Mouse (Mus musculus) kidney, postnatal 36 days (tissue): ENCODE measurements around the gene Zfp292.
"Not testable (repeated sequence)": the region's sequence is repeated elsewhere in the genome, so short reads cannot be mapped to it uniquely, and the experiment has no call there.

ENCODE experiments used
- DNase-seq, 2 experiments: peaks; one replicate each; pipeline ENCODE4 v3.0.0; 2021 to 2022; ENCODE audit warnings: mixed read lengths in 2 of 2

Gene Zfp292

DNA sequence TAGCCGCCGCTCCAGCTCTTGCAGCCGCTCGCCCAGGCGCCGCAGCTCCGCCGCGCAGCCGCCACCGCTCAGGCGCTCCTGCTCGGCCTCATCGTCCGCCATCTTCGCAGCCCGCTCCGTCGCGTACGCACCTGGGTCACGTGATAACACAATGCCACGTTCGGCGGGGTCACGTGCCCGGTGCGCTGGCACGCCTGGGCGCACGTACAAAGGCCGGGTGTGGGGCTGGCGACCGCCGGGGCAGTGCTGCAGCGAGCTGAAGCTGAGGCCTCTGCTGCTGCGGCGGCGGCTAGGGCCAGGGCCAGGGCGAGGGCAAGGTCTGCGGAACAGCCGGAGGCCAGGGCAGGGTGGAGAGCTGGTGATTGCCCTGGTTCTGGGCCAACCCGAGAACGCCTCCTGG lies at the start of gene Zfp292:
Gene Zfp292 (minus strand): TSS at position 143 of the 400 bp plus-strand sequence.
- peak; percentile 96 to 97 for DNase-seq

DNA sequence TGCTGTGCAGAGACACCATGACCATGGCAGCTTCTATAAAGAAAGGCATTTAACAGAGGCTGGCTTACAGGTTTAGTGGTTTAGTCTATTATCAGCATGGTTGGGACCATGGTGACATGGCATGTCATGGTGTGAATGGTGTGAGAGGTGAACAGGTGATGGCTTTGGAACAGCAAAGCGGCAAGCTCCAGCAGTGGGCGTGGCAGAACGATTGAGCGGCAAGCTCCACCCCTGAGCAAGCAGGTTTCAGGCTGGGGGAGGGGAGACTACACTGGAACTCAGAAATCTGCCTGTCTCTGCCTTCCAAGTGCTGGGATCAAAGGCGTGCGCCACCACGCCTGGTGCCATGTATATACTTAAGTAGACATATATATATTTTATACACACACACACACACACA lies 45.6 kb upstream of the Zfp292 start:
- not testable (repeated sequence) for DNase-seq

DNA sequence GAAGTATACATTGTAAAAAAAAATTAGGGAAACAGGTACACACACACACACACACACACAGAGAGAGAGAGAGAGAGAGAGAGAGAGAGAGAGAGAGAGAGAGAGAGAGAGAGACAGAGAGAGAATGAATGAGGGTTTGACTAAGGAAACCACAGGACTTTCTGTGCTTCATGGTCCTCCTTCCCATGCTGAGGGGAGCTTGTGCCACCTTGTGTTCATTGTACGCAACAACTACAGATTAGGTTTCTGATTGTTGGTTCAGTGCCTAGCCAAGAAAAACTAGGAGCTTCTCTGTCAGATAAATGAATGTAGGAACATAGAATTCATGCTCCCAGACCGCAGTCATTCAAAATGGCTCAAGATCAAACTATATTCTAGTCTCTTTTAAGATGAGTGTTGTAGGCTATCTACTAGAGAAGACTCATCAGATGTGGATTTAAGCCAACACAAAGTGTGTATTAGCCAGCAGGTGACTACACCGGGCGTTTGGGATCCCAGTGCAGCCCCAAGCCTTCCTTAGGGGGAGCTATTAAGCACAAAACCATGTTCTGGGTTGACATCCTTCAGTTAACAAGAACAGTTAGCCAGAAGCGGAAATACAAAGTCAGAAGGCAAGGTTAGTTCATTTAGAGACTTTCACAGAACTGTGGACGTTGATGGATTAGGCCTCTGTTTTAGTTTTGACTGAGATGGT lies 39.6 kb upstream of the Zfp292 start:
- peak; percentile 52 to 62 for DNase-seq

DNA sequence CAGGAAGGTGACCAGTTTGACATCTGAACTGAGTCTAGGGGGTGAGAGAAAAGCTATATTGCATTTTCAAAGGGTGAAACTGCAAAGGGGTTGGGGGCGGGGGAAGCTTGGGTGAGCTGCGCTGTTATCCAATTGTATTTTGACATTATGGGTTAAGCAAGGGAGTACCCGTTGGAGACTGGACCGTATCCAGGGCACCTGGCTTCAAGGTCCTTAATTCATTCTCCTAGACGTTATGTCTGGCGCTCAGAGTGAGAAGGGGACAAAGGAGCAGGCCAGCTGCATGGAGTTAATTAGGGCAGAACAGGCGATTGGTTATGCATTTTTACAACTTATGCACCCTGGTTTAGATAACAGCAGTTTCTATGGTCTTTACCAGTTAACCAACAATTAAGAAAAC lies 34.6 kb upstream of the Zfp292 start:
- no peak for DNase-seq

DNA sequence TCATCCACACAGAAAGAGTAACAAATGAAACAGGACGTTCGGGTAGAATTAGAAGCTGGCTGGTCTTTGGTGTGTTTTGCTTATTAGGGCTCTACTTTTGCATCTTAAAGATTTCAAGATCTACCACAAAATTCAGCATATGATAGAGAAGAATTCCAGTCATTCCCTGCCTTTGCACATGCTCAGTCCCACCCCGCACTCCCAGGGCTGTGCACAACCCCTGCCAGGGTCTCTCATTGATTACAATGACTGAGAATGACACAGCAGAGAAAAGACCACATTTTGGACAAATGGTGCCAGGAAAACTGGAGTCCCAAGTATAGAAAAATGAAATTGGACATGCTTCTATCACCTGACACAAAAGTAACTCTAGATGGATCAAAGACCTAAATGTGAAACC lies 29.4 kb upstream of the Zfp292 start:
- no peak for DNase-seq

DNA sequence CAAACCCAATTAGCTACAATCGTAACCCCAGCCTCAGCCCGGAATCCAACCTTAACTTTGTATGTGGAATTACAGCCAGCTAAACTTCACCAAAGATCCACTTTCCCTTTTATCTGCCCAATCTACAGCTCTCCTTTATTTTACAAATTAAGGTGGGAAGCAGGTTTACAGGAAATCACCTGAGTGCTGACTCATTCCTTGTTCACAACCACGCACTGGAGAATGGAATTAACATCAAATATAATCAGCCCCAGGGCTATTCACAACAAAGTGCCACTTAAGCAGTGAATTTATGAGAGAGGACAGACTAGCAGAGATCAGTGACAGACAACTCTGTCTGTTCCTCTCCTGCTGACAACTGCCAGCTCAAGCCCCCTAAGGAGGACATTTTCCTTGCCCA lies 28.6 kb upstream of the Zfp292 start:
- no peak for DNase-seq

DNA sequence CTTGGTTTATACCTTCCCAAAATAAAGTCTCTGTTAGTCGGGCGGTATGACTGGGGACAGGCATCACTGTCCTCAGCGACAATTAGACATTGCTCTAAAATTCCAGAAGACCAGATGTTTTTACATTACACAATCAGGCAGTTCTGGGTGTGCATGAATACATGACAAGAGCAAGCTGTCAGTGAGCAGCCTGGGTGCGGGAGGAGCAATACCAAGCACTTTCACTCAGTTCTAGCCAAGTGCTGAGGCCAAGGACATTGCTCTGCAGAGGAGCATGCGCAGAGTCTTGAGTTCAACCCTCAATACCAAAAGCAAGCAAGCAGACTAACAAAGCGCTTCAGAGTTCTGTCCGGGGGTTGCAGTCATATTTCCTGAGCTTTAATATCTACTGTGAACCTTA lies 25.4 kb upstream of the Zfp292 start:
- peak; percentile 6 to 16 for DNase-seq

DNA sequence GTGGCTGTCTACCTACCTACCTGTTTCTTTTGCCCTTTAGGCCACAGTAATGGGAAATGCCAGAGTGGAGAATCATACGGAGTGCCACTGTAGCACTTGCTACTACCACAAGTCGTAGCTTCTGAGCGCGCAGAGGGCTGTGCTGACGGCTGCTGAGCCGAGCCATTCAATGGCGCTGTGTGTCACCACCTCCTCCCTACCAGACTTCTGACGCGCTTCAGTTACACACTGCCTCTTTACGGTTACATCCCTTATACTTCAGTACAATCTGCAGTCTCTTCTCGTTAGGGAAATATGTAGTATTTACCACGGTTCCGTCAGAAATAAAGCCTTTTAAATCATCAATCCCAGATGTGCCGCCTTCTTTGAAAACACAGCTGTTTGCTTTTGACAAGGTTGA lies 24.3 kb upstream of the Zfp292 start:
- DNase-seq: no peak

DNA sequence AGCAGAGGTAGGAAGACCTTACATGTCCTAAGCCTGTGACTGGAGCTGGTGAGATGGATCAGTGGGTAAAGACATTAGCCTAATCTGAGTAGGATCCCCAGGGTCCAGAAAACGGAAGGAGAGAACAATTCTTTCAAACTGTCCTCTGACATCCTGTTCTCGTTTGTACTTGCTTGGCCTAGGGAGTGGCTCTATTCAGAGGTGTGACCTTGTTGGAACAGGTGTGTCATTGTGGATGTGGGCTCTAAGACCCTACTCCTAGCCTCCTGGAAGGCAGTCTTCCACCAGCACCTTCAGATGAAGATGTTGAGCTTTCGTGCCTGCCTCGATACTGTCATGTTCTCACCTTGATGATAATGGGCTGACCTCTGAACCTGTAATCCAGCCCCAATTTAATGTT lies 23.4 kb upstream of the Zfp292 start:
- DNase-seq: no peak

DNA sequence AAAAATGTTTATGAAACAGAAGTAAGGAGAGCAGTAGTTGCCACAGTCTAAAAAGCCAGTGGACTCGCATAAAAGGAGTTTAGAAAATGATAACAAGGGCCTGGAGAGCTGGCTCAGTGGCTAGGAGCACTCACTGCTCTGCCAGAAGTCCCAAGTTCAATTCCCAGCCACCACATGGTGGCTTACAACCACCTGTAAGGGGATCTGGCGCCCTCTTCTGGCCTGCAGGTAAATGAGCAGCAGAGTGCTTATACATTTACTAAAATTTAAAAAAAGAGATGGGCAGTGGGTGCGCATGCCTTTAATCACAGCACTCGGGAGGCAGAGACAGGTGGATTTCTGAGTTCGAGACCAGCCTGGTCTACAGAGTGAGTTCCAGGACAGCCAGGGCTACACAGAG lies 22.6 kb upstream of the Zfp292 start:
- peak in 1 of 2 experiments; percentile 66 for DNase-seq

DNA sequence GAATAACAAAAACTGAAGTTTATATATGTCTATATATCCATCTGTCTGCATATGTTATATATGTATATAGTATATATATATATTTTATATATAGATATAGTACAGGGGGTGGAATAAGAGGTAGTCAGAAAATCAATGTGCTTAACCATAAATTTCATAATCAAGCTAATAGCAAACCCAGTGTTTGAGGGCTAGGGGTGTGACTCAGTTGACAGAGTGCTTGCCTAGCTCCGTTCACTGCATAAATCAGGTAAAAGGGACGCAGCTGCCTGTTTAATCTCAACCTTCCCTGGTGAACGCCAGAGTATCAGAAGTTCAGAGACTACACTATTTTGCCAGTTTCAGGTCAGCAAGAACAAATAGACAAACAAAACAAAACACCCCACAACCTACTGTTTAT lies 18.8 kb upstream of the Zfp292 start:
- DNase-seq: not testable (repeated sequence)

DNA sequence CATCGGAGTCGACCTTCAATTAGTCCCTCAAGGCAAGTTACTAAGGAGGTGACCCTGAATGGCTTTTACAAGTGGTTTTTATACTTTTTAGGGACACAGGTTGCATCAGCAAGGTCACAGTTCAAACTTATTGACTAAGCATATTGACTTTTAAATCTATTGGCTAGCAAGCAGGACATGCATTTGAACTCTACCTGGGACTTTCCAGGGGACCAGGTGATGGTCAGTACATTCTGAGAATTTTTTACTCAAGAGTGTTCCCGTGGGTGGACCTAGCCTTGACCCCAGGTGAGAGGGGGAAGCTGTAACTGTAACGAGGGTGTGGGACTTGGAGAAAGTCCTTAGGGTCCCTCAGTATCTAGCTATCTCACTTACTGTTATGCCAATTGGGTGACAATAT lies 18.4 kb upstream of the Zfp292 start:
- no peak for DNase-seq

DNA sequence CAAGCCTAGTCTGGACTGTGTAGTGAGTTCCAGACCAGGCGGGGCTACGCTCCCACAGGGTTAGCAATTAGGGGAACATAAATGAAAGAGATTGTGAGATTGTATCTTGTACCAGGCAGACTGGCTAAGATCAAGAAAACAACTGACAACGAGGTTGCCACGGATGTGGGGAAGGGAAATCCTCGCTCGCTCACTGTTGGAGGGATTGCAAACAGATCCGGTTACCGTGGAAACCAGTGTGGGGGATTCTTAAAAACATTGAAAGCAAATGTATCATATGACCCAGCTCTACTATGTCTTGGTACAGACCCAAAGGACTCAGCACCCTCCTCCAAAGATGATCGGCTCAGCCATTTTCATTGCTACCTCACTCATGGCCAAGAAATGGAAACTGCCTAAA lies 17.4 kb upstream of the Zfp292 start:
- no peak for DNase-seq

DNA sequence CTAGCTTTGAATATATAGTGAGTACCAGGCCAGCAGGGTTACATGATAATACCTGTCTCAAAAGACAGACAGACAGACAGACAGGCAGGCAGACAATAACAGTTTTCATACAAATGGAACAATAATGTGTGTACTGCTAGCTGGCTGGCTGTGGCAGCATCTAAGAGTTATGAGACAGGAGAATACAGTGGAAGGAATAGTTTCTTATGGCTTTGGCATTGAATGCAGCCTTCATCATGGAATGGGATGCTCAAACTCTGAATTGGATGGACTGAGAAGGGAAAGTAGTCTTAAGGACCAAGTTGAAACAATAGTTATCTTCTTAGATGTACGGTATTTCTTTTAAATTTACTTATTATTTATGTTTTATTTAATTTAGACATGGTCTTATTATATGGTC lies 16.6 kb upstream of the Zfp292 start:
- DNase-seq: no peak

DNA sequence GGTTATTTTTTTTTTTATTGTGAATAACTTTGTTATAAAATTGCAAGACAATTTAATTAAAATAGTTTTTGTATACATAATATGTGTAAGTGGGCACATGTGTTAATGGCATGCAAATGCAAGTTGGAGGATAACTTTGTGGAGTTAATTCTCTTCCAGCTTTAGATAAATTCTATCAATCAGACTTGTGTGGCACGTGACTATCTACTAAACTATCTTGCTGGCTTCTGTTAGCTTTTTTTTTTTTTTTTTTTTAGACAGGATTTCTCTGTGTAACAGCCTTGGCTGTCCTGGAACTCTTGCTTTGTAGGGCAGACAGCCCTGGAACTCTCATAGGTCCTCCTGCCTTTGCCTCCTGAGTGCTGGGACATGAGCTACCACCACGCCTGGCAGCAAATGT lies 15.7 kb upstream of the Zfp292 start:
- no peak for DNase-seq

DNA sequence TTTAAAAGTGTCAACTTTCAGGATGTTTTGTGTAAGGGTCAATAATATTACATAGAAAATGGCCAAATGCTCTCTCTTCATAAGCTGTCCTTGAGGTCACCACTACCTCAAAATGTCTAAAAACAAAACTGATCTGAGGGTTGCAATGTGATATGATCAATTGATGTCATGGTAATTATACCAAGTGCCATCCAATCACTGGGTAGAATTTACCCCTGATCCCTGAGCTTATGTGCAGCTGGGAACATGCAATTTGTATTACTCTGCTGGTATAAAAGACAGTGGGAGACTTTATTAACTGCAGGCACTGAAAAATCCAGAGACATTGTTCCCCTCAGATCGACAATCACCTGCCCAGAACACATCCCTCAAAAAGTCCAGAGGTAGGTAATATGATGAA lies 10.7 kb upstream of the Zfp292 start, which contains the start of gene Cga:
Gene Cga (plus strand): TSS at position 301 of the 400 bp plus-strand sequence.
- no peak for DNase-seq

DNA sequence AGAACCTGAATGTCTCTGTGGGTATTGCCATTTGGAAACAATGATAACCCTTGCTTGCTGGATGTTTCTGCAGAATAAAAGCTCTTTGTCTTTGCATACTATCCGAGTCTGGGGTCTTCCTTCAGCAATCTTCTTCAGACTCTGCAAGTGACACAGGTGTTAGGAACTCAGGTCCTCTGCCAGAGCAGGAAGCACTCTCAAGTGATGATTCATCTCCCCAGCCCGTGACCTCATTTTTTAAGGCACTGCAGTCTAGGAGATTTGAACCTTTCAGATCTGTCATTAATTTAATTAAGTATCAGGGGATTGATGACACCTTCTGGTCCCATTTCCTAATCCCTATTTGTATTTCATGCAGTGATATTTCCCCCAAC lies 7.0 kb upstream of the Zfp292 start:
- DNase-seq: no peak

DNA sequence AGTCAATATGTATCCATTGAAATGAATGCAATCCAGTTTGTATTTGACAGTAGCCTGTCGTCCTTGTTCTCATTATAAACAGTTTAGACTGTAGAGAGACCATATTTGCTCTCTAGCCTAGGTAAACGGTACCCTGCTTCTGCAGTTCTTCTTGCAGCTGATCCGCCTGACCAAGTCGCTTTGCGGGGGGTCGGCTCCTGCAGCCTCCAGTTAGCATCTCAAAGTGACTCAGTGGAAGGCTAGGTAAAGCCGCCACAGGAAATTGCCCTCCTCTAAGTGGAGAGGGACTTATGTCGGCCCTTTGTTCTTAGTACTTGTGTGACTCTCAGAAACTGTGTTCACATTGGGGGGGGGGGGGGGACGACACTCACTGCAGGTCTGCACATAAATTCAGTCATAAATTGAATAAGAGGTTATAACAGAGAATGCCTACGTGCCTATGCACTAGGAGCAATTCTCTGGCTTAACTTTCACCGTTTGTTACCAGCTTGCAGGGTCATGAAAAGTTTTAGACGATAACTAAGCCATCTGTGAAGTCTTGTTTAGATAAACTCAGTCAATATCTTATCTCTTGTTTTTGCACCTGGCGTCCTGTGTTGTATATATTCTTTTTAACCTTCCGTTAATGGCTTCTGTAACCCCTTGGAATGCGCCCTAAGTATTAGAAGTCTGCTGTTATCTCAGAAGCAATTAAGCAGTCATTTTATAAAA lies 6.5 kb upstream of the Zfp292 start:
- no peak for DNase-seq

DNA sequence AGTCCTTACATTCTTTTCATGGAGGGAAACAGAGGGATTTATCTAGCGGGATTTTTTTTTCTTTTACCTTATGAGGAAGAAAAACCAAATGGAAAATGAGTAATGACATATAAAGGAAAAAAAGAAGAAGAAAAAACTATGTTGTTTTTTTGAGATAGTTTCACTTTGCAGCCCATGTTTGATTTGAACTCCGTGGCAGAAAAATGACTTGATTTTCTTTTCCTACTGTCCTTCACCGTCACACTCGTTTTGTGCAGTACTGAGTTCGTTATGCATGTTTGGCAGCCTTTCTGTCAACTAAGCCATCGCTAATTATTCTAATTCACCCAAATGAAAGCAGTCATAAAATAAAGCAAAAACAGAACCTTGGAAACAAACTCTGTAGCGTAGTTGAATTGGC lies 4.5 kb upstream of the Zfp292 start:
- no peak for DNase-seq

DNA sequence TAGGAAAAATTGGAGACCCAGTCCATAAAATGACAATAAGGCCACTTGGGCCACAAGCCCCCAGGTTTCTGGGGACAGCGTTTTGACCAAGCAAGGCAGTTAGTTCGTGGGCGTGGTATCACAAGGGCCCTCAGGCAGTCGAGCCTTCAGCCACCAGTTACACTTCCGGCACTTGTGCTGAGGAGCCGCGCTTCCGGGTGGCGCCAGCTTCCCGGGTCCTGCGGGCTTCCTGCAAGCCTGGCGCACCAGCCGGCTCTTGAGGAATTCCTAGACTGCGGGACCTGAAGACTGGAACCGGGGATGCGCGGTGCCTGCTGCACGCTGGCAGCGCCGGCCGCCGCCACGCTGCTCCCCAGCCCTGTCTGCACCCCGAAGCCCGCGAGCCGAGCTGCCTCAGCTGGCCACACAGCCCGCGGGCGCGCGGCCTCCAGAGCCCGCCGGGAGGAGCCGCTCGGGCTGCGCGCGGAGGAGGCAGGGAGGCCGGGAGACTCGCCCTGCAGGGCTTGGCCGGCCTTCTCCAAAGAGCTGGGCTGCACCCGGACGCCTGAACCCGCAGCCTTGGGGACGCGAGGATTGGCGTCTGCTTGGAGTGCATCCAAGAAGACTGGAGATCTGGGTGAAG lies 3.8 kb upstream of the Zfp292 start:
- peak; percentile 81 to 84 for DNase-seq

DNA sequence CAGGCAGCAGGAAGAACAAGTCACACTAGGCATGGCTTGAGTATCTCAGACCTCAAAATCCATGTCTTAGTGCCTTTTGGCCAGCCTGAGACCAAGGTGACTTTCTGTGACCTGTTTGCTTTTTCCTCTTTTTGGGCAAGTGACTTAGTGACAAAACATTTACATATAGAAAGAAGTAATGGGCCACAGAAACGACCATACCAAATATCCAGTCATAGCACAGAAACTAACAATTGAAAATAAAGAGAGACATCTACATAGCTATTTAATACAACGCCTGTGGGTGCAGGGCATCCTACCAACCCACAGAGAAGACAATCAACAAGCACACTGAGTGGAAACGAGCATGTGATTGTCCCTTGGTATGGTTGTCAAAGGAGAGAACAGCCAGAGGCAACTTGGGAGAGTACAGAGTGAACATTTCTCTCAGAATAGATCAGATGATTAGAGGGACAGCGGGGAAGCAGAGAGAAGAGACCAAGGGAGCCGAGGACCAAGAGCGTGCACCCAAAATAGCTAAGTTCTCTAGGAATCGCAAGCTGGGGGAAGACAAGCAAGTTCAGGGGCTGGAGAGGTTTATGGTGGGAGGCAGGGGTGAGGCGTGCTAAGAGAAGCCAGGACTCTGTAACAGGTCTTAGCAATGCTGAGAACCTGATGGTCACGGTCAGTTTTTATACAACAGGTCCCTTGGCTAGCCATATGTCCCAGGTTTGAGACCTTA lies 3.0 kb upstream of the Zfp292 start:
- no peak for DNase-seq

DNA sequence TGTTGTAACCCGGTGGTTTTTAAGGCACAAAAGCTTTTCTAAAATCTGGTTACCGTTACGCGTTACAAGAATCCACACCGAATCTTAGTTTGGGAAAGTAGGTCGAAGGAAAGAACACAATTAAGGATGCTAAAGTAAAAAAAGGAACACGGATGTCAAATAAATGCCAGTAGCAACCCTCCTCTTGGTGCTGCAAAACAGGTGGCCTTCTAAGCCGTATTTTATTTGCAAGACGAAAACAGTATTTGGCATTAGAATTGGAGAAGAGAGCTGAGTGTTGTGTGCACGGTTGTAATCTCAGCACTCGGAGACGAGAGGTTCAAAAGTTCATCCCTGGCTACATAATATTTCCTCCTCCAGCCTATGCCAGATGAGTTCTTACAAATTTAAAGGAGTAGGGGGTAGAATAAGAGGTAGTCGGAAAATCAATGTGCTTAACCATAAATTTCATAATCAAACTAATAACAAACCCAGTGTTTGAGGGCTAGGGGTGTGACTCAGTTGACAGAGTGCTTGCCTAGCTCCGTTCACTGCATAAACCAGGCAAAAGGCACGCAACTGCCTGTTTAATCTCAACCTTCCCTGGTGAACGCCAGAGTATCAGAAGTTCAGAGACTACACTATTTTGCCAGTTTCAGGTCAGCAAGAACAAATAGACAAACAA lies 738 bp upstream of the Zfp292 start:
- DNase-seq: no peak

DNA sequence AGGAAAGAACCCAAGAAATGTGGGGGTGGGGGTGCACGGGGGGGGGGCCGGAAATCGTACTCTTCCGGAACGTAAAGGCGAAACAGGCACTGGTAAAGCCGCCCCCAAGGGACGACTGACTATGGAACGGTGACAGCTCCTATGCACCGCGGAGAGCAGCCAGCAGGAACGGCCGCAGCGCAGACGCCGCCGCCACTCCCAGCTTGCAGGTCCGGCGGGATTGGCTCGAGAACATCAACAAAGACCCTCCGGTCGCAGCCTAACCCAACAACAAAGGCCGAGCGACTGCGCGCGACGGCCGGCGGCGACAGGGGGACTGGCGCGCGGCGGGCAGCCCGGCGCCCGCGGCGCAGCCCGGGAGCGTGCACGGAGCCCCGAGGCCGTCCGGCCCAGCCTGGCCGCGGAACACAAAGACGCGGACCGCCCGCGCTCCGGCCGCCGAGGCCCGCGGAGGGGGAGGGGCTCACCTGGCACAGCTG lies 430 bp downstream of the Zfp292 start:
- peak in 1 of 2 experiments; percentile 44 for DNase-seq
